Mouse (Mus musculus) kidney, adult 2 months (tissue): Measurements from ENCODE around the gene Cst11.

Source experiments
- CTCF ChIP-seq: fragments of 200-500 bp; conservative IDR thresholded peaks from 2 replicates; pipeline ENCODE4 v1.5.1; 2011; ENCODE audit warnings: low read depth, mild to moderate bottlenecking, control low read depth, low read length, moderate library complexity, mixed read lengths; ENCODE audit not compliant: insufficient read depth, insufficient read length
- POLR2A ChIP-seq: fragments of 200-500 bp; IDR thresholded peaks from one replicate; pipeline ENCODE4 v1.6.1; 2011; ENCODE audit warnings: low read depth, low read length, control low read depth

- no peak for TF ChIP-seq POLR2A
- no peak for TF ChIP-seq CTCF
Observed at GRCm38 (mm10) chr2:148754310-148754846, 16.9 kb downstream of the Cst11 start.
